Mouse (Mus musculus): ENCODE data around the gene Arl11. TPM values are rescaled to one million over a fixed set of nuclear protein-coding genes. Genes with fewer than 3 reads are reported as not detected.

Gene Arl11
- total and polyA plus RNA-seq, 3 experiments = 0.42 to 0.80 (median 0.75) TPM

GRCm38 (mm10) chr14:61288606-61289286 lies 20.8 kb upstream of the Arl11 start:
- no peak overlapping the region for H3K27ac ChIP-seq
- H3K4me1 ChIP-seq (ENCODE audit: control insufficient read depth, insufficient read depth, low read length) = no peaks in the 10 kb centered on the region
- intact Hi-C loops (cut with DNase I) = no loop called here
- no peaks in the 10 kb centered on the region for H3K79me2 ChIP-seq (replicated peaks; ENCODE audit: control insufficient read depth, insufficient read depth, low read length)
- H3K36me3 ChIP-seq (ENCODE audit: control insufficient read depth, insufficient read depth, low read length) = no peaks in the 10 kb centered on the region
- no peak for DNase-seq
- H3K9ac ChIP-seq (ENCODE audit: low read depth, low read length) = no peak overlapping the region
- TF ChIP-seq EP300 (IDR thresholded peaks at IDR 0.05; ENCODE audit: insufficient read depth, low read depth, low read length) (no peak), CTCF (IDR thresholded peaks at IDR 0.05) (no peak), POLR2A (IDR thresholded peaks at IDR 0.05; ENCODE audit: insufficient read depth, low read depth, low read length) (no peak)
- 69% methylated on average over 19 of the region's 19 CpGs for WGBS
- H3K4me3 ChIP-seq = no peak overlapping the region
- no peaks in the 10 kb centered on the region for H3K27me3 ChIP-seq (ENCODE audit: control insufficient read depth, insufficient read depth, low read length)

- Histone ChIP-seq H3K79me2 (replicated peaks; ENCODE audit: control insufficient read depth, insufficient read depth, low read length) (no peaks in the 10 kb centered on the region), H3K36me3 (ENCODE audit: control insufficient read depth, insufficient read depth, low read length) (no peaks in the 10 kb centered on the region), H3K9ac (ENCODE audit: low read depth, low read length) (no peak overlapping the region), H3K27me3 (ENCODE audit: control insufficient read depth, insufficient read depth, low read length) (no peaks in the 10 kb centered on the region), H3K4me3 (no peak overlapping the region), H3K27ac (no peak overlapping the region), H3K4me1 (ENCODE audit: control insufficient read depth, insufficient read depth, low read length) (no peaks in the 10 kb centered on the region)
- DNase-seq = peak in 1 of 2 experiments; percentile 12
- WGBS = 33% methylated on average over 3 of the region's 3 CpGs
- intact Hi-C loops (cut with DNase I) = loop anchor here (10.0 kb wide), 1 partner anchor 156 kb away; the partner anchor contains the start of gene Sacs
- TF ChIP-seq CTCF (IDR thresholded peaks at IDR 0.05) (no peak), EP300 (IDR thresholded peaks at IDR 0.05; ENCODE audit: insufficient read depth, low read depth, low read length) (no peak)
These were observed 18.9 kb upstream of the Arl11 start for GRCm38 (mm10) chr14:61290664-61291063.

- H3K27ac ChIP-seq = no peak overlapping the region
- no peaks in the 10 kb centered on the region for H3K36me3 ChIP-seq (ENCODE audit: control insufficient read depth, insufficient read depth, low read length)
- H3K9ac ChIP-seq (ENCODE audit: low read depth, low read length) = no peak overlapping the region
- H3K79me2 ChIP-seq (replicated peaks; ENCODE audit: control insufficient read depth, insufficient read depth, low read length) = no peaks in the 10 kb centered on the region
- intact Hi-C loops (cut with DNase I) = loop anchor here (1.0 to 10.0 kb wide), 3 partner anchors 52 to 495 kb away; partner anchors contain the start of gene Sacs
- H3K4me1 ChIP-seq (ENCODE audit: control insufficient read depth, insufficient read depth, low read length) = no peaks in the 10 kb centered on the region
- no peaks in the 10 kb centered on the region for H3K27me3 ChIP-seq (ENCODE audit: control insufficient read depth, insufficient read depth, low read length)
- no peak overlapping the region for H3K4me3 ChIP-seq
- TF ChIP-seq EP300 (IDR thresholded peaks at IDR 0.05; ENCODE audit: insufficient read depth, low read depth, low read length) (no peak), CTCF (IDR thresholded peaks at IDR 0.05) (peak; percentile 73)
- WGBS = 45% methylated on average over 16 of the region's 16 CpGs
- peak; percentile 65 to 68 for DNase-seq
These were observed 15.4 kb upstream of the Arl11 start for GRCm38 (mm10) chr14:61293884-61294737.

- intact Hi-C loops (cut with DNase I) = loop anchor here (1.0 to 10.0 kb wide), 3 partner anchors 52 to 495 kb away; partner anchors contain the start of gene Sacs
- peak; percentile 30 to 55 for DNase-seq
- TF ChIP-seq CTCF (IDR thresholded peaks at IDR 0.05) (peak; percentile 48), POLR2A (IDR thresholded peaks at IDR 0.05; ENCODE audit: insufficient read depth, low read depth, low read length) (no peak), EP300 (IDR thresholded peaks at IDR 0.05; ENCODE audit: insufficient read depth, low read depth, low read length) (no peak)
- Histone ChIP-seq H3K9ac (ENCODE audit: low read depth, low read length) (no peak overlapping the region), H3K27me3 (ENCODE audit: control insufficient read depth, insufficient read depth, low read length) (no peaks in the 10 kb centered on the region), H3K79me2 (replicated peaks; ENCODE audit: control insufficient read depth, insufficient read depth, low read length) (no peaks in the 10 kb centered on the region), H3K36me3 (ENCODE audit: control insufficient read depth, insufficient read depth, low read length) (no peaks in the 10 kb centered on the region), H3K4me1 (ENCODE audit: control insufficient read depth, insufficient read depth, low read length) (no peaks in the 10 kb centered on the region), H3K4me3 (no peak overlapping the region), H3K27ac (no peak overlapping the region)
- 14% methylated on average over 6 of the region's 6 CpGs for WGBS
These were observed 14.8 kb upstream of the Arl11 start for GRCm38 (mm10) chr14:61294738-61295079.

GRCm38 (mm10) chr14:61299810-61300209 lies 9.7 kb upstream of the Arl11 start:
- Histone ChIP-seq H3K27me3 (ENCODE audit: control insufficient read depth, insufficient read depth, low read length) (no peaks in the 10 kb centered on the region), H3K4me1 (ENCODE audit: control insufficient read depth, insufficient read depth, low read length) (no peaks in the 10 kb centered on the region), H3K27ac (no peak overlapping the region), H3K79me2 (replicated peaks; ENCODE audit: control insufficient read depth, insufficient read depth, low read length) (no peaks in the 10 kb centered on the region), H3K4me3 (no peak overlapping the region), H3K9ac (ENCODE audit: low read depth, low read length) (no peak overlapping the region), H3K36me3 (ENCODE audit: control insufficient read depth, insufficient read depth, low read length) (no peaks in the 10 kb centered on the region)
- WGBS = 90% methylated on average over 6 of the region's 6 CpGs
- intact Hi-C loops (cut with DNase I) = loop anchor here (10.0 kb wide), 1 partner anchor 165 kb away; the partner anchor contains the start of gene Sacs
- TF ChIP-seq CTCF (IDR thresholded peaks at IDR 0.05) = no peak
- no peak for TF ChIP-seq EP300 (IDR thresholded peaks at IDR 0.05; ENCODE audit: insufficient read depth, low read depth, low read length)
- TF ChIP-seq POLR2A (IDR thresholded peaks at IDR 0.05; ENCODE audit: insufficient read depth, low read depth, low read length) = no peak
- DNase-seq = no peak

GRCm38 (mm10) chr14:61301323-61301722 lies 8.2 kb upstream of the Arl11 start:
- intact Hi-C loops (cut with DNase I) = no loop called here
- no peak for DNase-seq
- TF ChIP-seq POLR2A (IDR thresholded peaks at IDR 0.05; ENCODE audit: insufficient read depth, low read depth, low read length) (no peak), EP300 (IDR thresholded peaks at IDR 0.05; ENCODE audit: insufficient read depth, low read depth, low read length) (no peak), CTCF (IDR thresholded peaks at IDR 0.05) (no peak)
- no peak overlapping the region for H3K27ac ChIP-seq
- H3K79me2 ChIP-seq (replicated peaks; ENCODE audit: control insufficient read depth, insufficient read depth, low read length) = no peaks in the 10 kb centered on the region
- H3K27me3 ChIP-seq (ENCODE audit: control insufficient read depth, insufficient read depth, low read length) = no peaks in the 10 kb centered on the region
- no peak overlapping the region for H3K9ac ChIP-seq (ENCODE audit: low read depth, low read length)
- WGBS = 39% methylated on average over 2 of the region's 2 CpGs
- no peaks in the 10 kb centered on the region for H3K36me3 ChIP-seq (ENCODE audit: control insufficient read depth, insufficient read depth, low read length)
- no peaks in the 10 kb centered on the region for H3K4me1 ChIP-seq (ENCODE audit: control insufficient read depth, insufficient read depth, low read length)
- H3K4me3 ChIP-seq = no peak overlapping the region
